Mouse (Mus musculus): Measurements from ENCODE around the gene Usp7. TPM values are rescaled to one million over a fixed set of nuclear protein-coding genes. Genes with fewer than 3 reads are reported as not detected.
"Not testable (repeated sequence)": the region's sequence is repeated elsewhere in the genome, so short reads cannot be mapped to it uniquely, and the experiment has no call there.

Gene Usp7
- total RNA-seq, 2 experiments from 2014 or later: 155 to 156 TPM

- DNase-seq (ENCODE audit: low spot score in 2 of 2): no peak
- intact Hi-C loops (cut with DNase I): loop anchor here (2.0 kb wide), 1 partner anchor 95 kb away; the partner anchor contains the start of gene 1810013L24Rik
Measured at GRCm38 (mm10) chr16:8736032-8736431, 56.1 kb downstream of the Usp7 start.

- intact Hi-C loops (cut with DNase I): no loop called here
- DNase-seq (ENCODE audit: low spot score in 2 of 2): no peak
Measured at GRCm38 (mm10) chr16:8734693-8735092, 57.4 kb downstream of the Usp7 start.

- intact Hi-C loops (cut with DNase I): no loop called here
- no peak for DNase-seq (ENCODE audit: low spot score in 2 of 2)
Measured at GRCm38 (mm10) chr16:8733624-8734023, 58.5 kb downstream of the Usp7 start.

- DNase-seq (ENCODE audit: low spot score in 2 of 2); intact Hi-C loops (cut with DNase I): not testable (repeated sequence)
Measured at GRCm38 (mm10) chr16:8732450-8732849, 59.7 kb downstream of the Usp7 start.

- no peak for DNase-seq (ENCODE audit: low spot score in 2 of 2)
- intact Hi-C loops (cut with DNase I): no loop called here
Measured at GRCm38 (mm10) chr16:8731630-8732029, 60.5 kb downstream of the Usp7 start.

GRCm38 (mm10) chr16:8728111-8728748, 63.9 kb downstream of the Usp7 start:
- intact Hi-C loops (cut with DNase I): no loop called here

GRCm38 (mm10) chr16:8725807-8726206, 66.3 kb downstream of the Usp7 start:
- intact Hi-C loops (cut with DNase I): no loop called here
- no peak for DNase-seq (ENCODE audit: low spot score in 2 of 2)

More at GRCm38 (mm10) chr16:8728111-8728748, 63.9 kb downstream of the Usp7 start:
- DNase-seq (ENCODE audit: low spot score in 2 of 2): no peak

GRCm38 (mm10) chr16:8724031-8724430, 68.1 kb downstream of the Usp7 start:
- DNase-seq (ENCODE audit: low spot score in 2 of 2): no peak

GRCm38 (mm10) chr16:8720447-8720846, 71.7 kb downstream of the Usp7 start:
- no peak for DNase-seq (ENCODE audit: low spot score in 2 of 2)
- intact Hi-C loops (cut with DNase I): no loop called here

More at GRCm38 (mm10) chr16:8724031-8724430, 68.1 kb downstream of the Usp7 start:
- intact Hi-C loops (cut with DNase I): no loop called here

- intact Hi-C loops (cut with DNase I): no loop called here
- no peak for DNase-seq (ENCODE audit: low spot score in 2 of 2)
Measured at GRCm38 (mm10) chr16:8717744-8718143, 74.4 kb downstream of the Usp7 start.

- intact Hi-C loops (cut with DNase I): no loop called here
Measured at GRCm38 (mm10) chr16:8716300-8716699, 75.8 kb downstream of the Usp7 start.

GRCm38 (mm10) chr16:8715513-8716080, 76.5 kb downstream of the Usp7 start:
- intact Hi-C loops (cut with DNase I): no loop called here
- DNase-seq (ENCODE audit: low spot score in 2 of 2): no peak

More at GRCm38 (mm10) chr16:8716300-8716699, 75.8 kb downstream of the Usp7 start:
- no peak for DNase-seq (ENCODE audit: low spot score in 2 of 2)

GRCm38 (mm10) chr16:8714851-8715250, 77.3 kb downstream of the Usp7 start:
- DNase-seq (ENCODE audit: low spot score in 2 of 2): no peak
- intact Hi-C loops (cut with DNase I): no loop called here

GRCm38 (mm10) chr16:8711998-8712397, 80.1 kb downstream of the Usp7 start:
- DNase-seq (ENCODE audit: low spot score in 2 of 2): no peak

GRCm38 (mm10) chr16:8700586-8700985, 91.5 kb downstream of the Usp7 start:
- DNase-seq (ENCODE audit: low spot score in 2 of 2): no peak
- intact Hi-C loops (cut with DNase I): no loop called here

More at GRCm38 (mm10) chr16:8711998-8712397, 80.1 kb downstream of the Usp7 start:
- intact Hi-C loops (cut with DNase I): no loop called here

GRCm38 (mm10) chr16:8699556-8699955, 92.6 kb downstream of the Usp7 start:
- no peak for DNase-seq (ENCODE audit: low spot score in 2 of 2)
- intact Hi-C loops (cut with DNase I): no loop called here

- intact Hi-C loops (cut with DNase I): no loop called here
Measured at GRCm38 (mm10) chr16:8691206-8691605, 100.9 kb downstream of the Usp7 start.

GRCm38 (mm10) chr16:8689979-8690656, 102.0 kb downstream of the Usp7 start:
- DNase-seq (ENCODE audit: low spot score in 2 of 2): peak; percentile 53 to 57
- intact Hi-C loops (cut with DNase I): loop anchor here (5.0 kb wide), 2 partner anchors 77 to 177 kb away; no protein-coding TSS in a partner anchor

More at GRCm38 (mm10) chr16:8691206-8691605, 100.9 kb downstream of the Usp7 start:
- DNase-seq (ENCODE audit: low spot score in 2 of 2): no peak

- DNase-seq (ENCODE audit: low spot score in 2 of 2): no peak
- intact Hi-C loops (cut with DNase I): loop anchor here (5.0 kb wide), 2 partner anchors 80 to 180 kb away; no protein-coding TSS in a partner anchor
Measured at GRCm38 (mm10) chr16:8687559-8688112, 104.5 kb downstream of the Usp7 start.

Measured in left cerebral cortex, postnatal 14 days (tissue).